Mouse (Mus musculus) adipose tissue, adult 10 weeks (tissue): ENCODE measurements around the gene Olfr1028. TPM values are rescaled to one million over a fixed set of nuclear protein-coding genes. Genes with fewer than 3 reads are reported as not detected.

Experiments
- polyA plus RNA-seq: library from polyadenylated mRNA; stranded (reverse); fragments of 350-450 nt; fragmentation: Illumina TruSeq; extraction: RNeasy Lipid Tissue Mini Kit (QIAGEN cat#74804); gene quantifications from one replicate; pipeline ENCODE4 v1.2.3, GENCODE M21; 2014; ENCODE audit warnings: low read depth, low replicate concordance

Olfr1028 gene
- polyA plus RNA-seq = not detected

GRCm38 (mm10) chr2:85950137-85950536 is at the start of gene Olfr1028:
Olfr1028 (plus strand) TSS chr2:85950437.

DNA sequence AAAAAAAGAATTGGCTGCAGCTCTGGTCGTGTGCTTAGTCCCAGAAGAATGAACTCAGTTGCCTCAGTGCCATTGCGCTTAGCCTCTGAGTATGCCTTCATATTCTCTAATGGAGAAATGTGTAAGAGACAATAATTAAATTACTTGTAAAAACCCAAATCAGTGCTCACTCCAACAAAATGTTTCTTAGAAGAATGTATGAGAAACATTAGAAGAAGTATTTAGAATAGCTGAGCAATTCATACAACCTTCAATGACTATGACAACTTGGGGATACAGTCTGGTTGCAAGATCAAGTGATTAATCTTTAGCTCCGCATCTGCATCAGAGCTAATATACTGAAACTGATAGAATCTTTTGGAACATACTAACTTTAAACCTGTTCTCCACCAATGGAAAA is 45.3 kb upstream of the Olfr1028 start, which contains the start of gene Olfr1024:
Olfr1024 (minus strand) TSS at position 101 of the 400 bp plus-strand sequence.

GRCm38 (mm10) chr2:85914893-85915292 is 35.3 kb upstream of the Olfr1028 start, which contains the start of gene Olfr1025-ps1:
Olfr1025-ps1 (plus strand) TSS chr2:85915193.

GRCm38 (mm10) chr2:85921258-85921657 is 29.0 kb upstream of the Olfr1028 start, which contains the start of gene Olfr1026:
Olfr1026 (plus strand) TSS chr2:85921558.

GRCm38 (mm10) chr2:85973595-85973994 is 23.4 kb downstream of the Olfr1028 start, which contains the start of gene Olfr1029:
Olfr1029 (plus strand) TSS chr2:85973895.

DNA sequence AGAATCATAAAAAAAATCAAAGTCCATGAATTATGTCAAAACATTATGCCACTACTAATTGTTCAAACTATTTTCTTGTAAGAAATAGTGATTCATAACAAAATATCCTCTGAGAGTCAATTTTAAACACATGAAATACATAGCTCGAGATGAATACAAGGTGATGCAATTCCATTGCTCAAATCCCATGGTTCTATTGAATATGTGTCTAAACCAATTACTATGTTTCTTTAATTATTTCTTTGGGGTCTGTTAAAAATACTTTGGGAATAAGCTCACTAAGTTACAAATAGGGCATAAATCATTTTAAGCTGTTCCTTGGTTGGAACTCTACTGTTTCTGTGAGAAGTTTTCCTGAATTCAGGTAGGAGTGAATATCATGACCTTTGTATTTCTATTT is 28.7 kb downstream of the Olfr1028 start, which contains the start of gene Olfr1030:
Olfr1030 (plus strand) TSS at position 301 of the 400 bp plus-strand sequence.

DNA sequence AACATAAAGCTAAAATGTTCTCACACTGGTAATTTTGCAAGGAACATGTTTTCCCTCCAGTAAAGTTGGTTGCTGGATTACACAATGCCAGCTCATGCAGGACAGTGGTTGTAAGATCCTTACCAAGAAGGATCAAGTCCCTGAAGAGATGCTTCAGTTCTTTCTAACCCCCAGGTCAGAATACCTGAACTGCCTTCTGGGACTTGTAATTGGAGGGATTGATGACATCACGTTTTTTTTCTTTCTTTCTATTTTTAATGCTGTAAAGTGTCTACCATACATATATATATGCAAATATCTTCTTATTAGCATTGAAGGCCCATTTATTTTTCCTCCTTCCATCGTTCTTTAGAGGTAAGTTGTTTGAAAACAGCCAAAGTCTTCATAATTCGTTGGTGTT is 39.8 kb downstream of the Olfr1028 start, which contains the start of gene Olfr1031:
Olfr1031 (plus strand) TSS at position 301 of the 400 bp plus-strand sequence.

Other genes starting within 250 kb of the Olfr1028 start
- gene Olfr1009, start 235.0 kb upstream of the Olfr1028 start, polyA plus RNA-seq = not detected
- gene Olfr1012, start 187.7 kb upstream of the Olfr1028 start, polyA plus RNA-seq = not detected
- gene Olfr1013, start 183.3 kb upstream of the Olfr1028 start, polyA plus RNA-seq = not detected
- gene Olfr1014, start 177.7 kb upstream of the Olfr1028 start, polyA plus RNA-seq = not detected
- gene Olfr1015, start 168.4 kb upstream of the Olfr1028 start, polyA plus RNA-seq = not detected
- not detected for gene Olfr1016, start 147.9 kb upstream of the Olfr1028 start, polyA plus RNA-seq
- gene Olfr1018, start 132.0 kb upstream of the Olfr1028 start, polyA plus RNA-seq = not detected
- not detected for gene Olfr1019, start 105.0 kb upstream of the Olfr1028 start, polyA plus RNA-seq
- not detected for gene Olfr1020, start 103.4 kb upstream of the Olfr1028 start, polyA plus RNA-seq
- gene Olfr1022, start 81.8 kb upstream of the Olfr1028 start, polyA plus RNA-seq = not detected
- not detected for gene Olfr1023, start 64.8 kb upstream of the Olfr1028 start, polyA plus RNA-seq
- gene Olfr1024, start 45.4 kb upstream of the Olfr1028 start, polyA plus RNA-seq = not detected
- gene Olfr1025-ps1, start 35.2 kb upstream of the Olfr1028 start, polyA plus RNA-seq = not detected
- not detected for gene Olfr1026, start 28.9 kb upstream of the Olfr1028 start, polyA plus RNA-seq
- not detected for gene Olfr1029, start 23.5 kb downstream of the Olfr1028 start, polyA plus RNA-seq
- not detected for gene Olfr1030, start 28.8 kb downstream of the Olfr1028 start, polyA plus RNA-seq
- gene Olfr1031, start 39.9 kb downstream of the Olfr1028 start, polyA plus RNA-seq = not detected
- not detected for gene Olfr1032, start 55.1 kb downstream of the Olfr1028 start, polyA plus RNA-seq
- gene Olfr1033, start 70.2 kb downstream of the Olfr1028 start, polyA plus RNA-seq = 8.5 TPM
- 0.53 TPM for gene Olfr1034, start 95.4 kb downstream of the Olfr1028 start, polyA plus RNA-seq
- not detected for gene Olfr1036, start 123.6 kb downstream of the Olfr1028 start, polyA plus RNA-seq
- not detected for gene Olfr1037, start 136.9 kb downstream of the Olfr1028 start, polyA plus RNA-seq
- not detected for gene Olfr1039, start 185.5 kb downstream of the Olfr1028 start, polyA plus RNA-seq
- not detected for gene Olfr1040, start 196.3 kb downstream of the Olfr1028 start, polyA plus RNA-seq
- not detected for gene Olfr1042, start 211.4 kb downstream of the Olfr1028 start, polyA plus RNA-seq
- gene Olfr1043, start 217.1 kb downstream of the Olfr1028 start, polyA plus RNA-seq = not detected
- not detected for gene Olfr1044, start 227.4 kb downstream of the Olfr1028 start, polyA plus RNA-seq
- gene Olfr52, start 235.2 kb downstream of the Olfr1028 start, polyA plus RNA-seq = not detected